Mouse (Mus musculus): ENCODE data around the gene Rfc5. TPM values are rescaled to one million over a fixed set of nuclear protein-coding genes. Genes with fewer than 3 reads are reported as not detected.
"Not testable (repeated sequence)": the region's sequence is repeated elsewhere in the genome, so short reads cannot be mapped to it uniquely, and the experiment has no call there.

Rfc5 gene
- 1 to 10 TPM; 2.1 to 2.5 TPM for total RNA-seq (2021)
- long read RNA-seq, experiment 1, partial matches to known transcripts = 0 of 1 reads
- long read RNA-seq, experiment 1, other reads (novel, unspliced or antisense) = 0 of 1 reads
- long read RNA-seq, experiment 2, partial matches to known transcripts = 1 of 5 reads
- long read RNA-seq, experiment 2, other reads (novel, unspliced or antisense) = 0 of 5 reads

GRCm38 (mm10) chr5:117388877-117389276 is at the start of gene Rfc5:
TSS of gene Rfc5 (minus strand) at chr5:117389047.
- peak; percentile 86 to 94 for DNase-seq
- intact Hi-C loops (cut with DNase I) = loop anchor here (10.0 kb wide), 1 partner anchor 274 kb away; the partner anchor contains the start of gene Suds3

GRCm38 (mm10) chr5:117433501-117433900 is 44.7 kb upstream of the Rfc5 start:
- DNase-seq; intact Hi-C loops (cut with DNase I): not testable (repeated sequence)

GRCm38 (mm10) chr5:117417442-117417841 is 28.6 kb upstream of the Rfc5 start:
- intact Hi-C loops (cut with DNase I) = no loop called here

DNA sequence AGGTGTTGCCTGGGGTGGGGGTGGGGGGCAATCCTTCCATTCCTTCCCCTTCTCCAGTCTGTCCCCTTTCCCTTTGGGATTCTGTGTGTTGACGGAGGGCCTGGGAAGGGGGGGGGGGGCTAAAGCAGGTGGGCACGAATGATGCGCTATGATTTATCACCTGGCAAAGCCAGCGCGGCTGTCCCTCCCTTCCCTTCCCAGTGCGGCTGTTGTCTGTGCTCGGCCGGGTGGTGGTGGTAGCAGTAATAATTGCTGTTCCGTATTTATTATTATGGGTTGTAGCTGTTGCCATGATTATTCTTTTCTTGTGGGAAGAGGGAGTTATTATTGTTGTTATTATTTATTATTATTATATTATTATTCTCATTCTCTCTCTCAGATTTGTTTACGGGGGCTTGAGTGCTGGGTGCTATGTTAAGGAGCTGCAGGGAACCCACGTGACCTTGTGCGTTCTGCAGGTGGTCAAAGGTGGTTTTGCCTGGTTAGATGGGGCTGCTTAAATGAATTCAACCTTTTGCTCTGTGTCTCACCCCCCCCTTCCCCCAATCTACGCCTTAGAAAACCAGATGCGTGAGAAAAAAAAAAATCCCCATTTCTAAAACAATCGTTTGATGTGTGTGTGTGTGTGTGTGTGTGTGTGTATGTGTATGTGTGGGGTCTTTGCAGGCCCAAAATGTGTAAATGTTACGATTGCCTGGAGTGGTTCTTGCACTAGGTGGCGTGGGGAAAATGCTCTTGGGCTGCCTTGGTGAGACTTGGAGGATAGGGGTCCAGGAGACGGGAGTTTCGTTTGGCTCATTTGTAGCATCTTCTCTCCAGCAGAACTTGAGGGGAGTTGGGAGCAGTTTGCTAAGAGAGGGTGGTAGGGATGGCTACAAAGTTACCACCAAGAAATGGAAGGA is 26.4 kb upstream of the Rfc5 start:
- no peak for DNase-seq
- intact Hi-C loops (cut with DNase I) = no loop called here

More at GRCm38 (mm10) chr5:117417442-117417841, 28.6 kb upstream of the Rfc5 start:
- DNase-seq = no peak

GRCm38 (mm10) chr5:117414611-117415010 is 25.8 kb upstream of the Rfc5 start:
- DNase-seq = no peak
- intact Hi-C loops (cut with DNase I) = no loop called here

DNA sequence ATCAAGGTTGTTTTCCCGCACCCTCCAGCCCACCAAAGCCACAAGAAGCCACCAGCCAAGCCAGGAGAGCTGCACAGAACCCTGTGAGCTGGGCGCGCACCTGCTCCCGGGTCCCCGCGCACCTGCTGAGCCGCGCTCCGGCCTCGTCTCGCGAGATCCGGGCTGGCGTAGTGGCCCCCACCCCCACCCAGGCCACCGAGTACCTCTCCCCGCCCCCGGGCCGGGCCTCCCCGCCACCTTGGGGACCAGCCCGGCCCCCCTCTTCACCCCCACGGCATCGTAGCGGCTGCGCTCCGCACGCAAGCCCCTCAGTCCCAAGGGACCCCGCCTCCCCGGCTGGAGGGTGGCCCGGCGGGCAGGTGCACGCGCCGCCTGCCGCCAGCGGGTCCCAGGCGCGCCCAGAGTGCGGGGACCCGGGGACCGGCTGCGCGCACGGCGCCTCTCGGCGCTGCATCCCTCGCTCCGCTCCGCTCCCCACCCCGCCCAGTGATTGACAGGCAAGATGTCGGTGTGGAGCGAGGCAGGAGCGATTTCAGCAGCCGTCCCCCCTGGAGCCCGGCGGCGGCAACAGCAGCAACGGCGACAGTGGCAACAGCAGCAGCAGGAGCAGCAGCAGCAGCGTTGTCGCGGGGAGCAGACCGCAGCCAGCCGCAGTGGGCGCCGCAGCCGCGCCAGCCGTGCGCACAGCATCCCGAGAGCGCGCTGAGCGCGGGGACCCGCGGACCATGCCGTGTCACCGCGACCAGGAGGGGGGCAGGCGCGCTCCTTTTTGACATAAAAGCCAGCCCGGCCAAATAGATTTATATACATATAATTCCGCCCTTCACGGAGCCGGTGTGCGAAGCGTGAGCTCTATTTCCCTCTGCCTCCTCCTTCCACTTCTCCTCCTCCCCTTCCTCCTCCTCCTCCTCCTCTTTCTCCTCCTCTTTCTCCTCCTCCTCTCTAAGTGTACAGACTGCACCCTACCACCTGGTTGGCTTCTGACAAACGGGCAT is 25.0 kb upstream of the Rfc5 start, which contains the start of gene Ksr2:
Ksr2 (plus strand) TSS at position 494 of the 995 bp plus-strand sequence.
- no peak for DNase-seq
- intact Hi-C loops (cut with DNase I) = no loop called here

GRCm38 (mm10) chr5:117409369-117409768 is 20.5 kb upstream of the Rfc5 start:
- intact Hi-C loops (cut with DNase I) = loop anchor here (5.0 kb wide), 1 partner anchor 102 kb away; no protein-coding TSS in a partner anchor
- no peak for DNase-seq

GRCm38 (mm10) chr5:117408216-117408615 is 19.4 kb upstream of the Rfc5 start:
- intact Hi-C loops (cut with DNase I) = loop anchor here (5.0 kb wide), 1 partner anchor 101 kb away; no protein-coding TSS in a partner anchor

DNA sequence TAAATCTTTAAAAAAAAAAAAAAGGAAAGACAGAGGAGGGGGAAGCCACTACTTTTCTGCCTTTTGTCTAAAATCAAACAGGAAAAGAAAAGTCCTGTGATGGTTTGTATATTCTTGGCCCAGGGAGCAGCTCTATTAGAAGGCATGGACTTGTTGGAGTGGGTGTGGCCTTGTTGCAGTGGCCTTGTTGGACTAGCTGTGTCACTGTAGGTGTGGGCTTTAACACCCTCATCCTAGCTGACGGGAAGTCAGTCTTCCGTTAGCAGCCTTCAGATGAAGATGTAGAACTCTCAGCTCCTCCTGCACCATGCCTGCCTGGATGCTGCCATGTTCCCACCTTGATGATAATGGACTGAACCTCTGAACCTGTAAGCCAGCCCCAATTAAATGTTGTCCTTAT is 15.8 kb upstream of the Rfc5 start:
- DNase-seq = not testable (repeated sequence)
- intact Hi-C loops (cut with DNase I) = loop anchor here (5.0 kb wide), 1 partner anchor 97 kb away; no protein-coding TSS in a partner anchor

More at GRCm38 (mm10) chr5:117408216-117408615, 19.4 kb upstream of the Rfc5 start:
- DNase-seq = no peak

DNA sequence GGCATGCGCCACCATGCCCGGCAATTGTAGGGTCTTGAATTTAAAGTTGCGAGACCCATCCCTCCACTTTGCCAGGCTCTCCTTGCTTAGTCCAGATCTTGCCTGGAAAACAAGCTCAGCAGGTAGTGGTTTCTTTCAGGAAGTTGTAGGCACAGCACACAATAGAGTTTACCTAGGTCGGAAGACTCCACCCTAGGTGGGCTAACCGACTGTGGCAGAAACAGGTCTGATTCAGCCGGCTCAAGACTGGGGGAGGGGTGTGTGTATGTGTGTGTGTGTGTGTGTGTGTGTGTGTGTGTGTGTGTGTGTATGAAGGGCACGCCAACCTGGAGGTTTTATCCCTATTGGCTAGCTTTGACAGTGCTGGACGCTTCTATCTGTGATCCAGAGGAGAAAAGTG is 14.8 kb upstream of the Rfc5 start:
- DNase-seq = no peak
- intact Hi-C loops (cut with DNase I) = no loop called here

DNA sequence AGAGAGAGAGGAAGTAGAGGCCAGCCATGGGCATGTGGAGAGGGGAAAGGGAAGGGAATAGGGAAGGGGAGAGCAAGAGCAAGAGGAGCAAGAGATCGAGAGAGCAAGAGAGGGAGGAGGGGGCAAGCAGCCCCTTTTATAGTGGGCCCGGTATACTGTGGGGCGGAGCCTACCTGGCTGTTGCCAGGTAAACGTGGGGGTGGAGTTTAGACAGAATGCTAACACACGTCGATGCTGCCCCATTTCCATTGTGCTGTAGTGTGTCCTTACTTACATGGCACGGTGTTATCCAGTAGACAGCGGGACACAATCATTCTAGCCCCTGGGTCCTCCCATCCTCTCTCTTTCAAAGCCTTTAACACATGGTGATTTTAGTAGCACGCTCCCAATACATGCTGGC is 10.4 kb upstream of the Rfc5 start:
- intact Hi-C loops (cut with DNase I) = no loop called here
- DNase-seq = no peak

DNA sequence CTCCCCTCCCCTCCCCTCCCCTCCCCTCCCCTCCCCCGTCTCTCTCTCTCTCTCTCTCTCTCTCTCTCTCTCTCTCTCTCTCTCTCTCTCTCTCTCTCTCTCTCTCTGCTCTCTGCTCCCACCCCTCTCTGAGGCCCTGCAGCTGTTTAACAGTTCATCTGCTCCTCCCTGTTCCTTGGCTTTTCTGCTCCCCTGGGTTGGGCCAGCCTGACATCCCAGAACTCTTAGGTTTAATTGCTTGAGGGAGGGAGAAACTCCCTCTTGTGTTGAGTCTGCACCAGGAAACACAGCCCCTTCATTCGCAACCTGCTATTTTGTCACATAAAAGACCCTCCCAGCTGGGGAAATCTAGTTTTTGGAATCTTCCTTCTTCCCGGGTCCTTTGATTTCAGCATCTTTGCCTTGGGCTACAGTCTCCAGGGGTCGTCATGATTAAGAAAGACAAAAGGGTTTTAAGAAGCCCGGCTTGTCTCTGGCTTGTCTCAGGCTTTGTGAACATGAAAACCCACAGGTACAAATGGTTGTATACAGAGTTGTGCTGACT is 9.2 kb upstream of the Rfc5 start:
- DNase-seq = no peak
- intact Hi-C loops (cut with DNase I) = no loop called here

- intact Hi-C loops (cut with DNase I) = no loop called here
- DNase-seq = no peak
Observed at GRCm38 (mm10) chr5:117397371-117397770, 8.5 kb upstream of the Rfc5 start.

DNA sequence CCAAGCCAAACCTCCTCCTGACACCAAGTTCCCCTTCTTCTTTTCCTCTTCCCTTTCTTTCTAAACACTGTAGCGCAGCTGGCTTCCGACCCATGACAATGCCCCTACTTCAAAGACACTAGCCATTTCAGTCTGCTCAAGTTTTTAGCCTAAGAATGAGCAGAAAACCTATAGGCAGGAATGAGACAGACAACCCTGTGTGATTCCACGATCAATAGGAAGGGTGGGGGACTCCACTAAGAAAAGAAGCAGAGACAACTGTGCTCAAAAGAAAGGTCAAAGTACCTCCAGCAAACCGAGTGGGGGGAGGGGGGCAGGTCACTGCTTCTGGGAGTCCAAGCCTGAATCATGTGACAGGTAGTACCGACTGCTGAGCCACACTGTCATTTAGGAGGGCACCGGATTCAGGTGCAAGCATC is 7.8 kb upstream of the Rfc5 start:
- no peak for DNase-seq
- intact Hi-C loops (cut with DNase I) = no loop called here

- intact Hi-C loops (cut with DNase I) = no loop called here
- no peak for DNase-seq
Observed at GRCm38 (mm10) chr5:117395834-117396233, 7.0 kb upstream of the Rfc5 start.

- intact Hi-C loops (cut with DNase I) = no loop called here
- DNase-seq = no peak
Observed at GRCm38 (mm10) chr5:117390895-117391294, 2.0 kb upstream of the Rfc5 start.

- intact Hi-C loops (cut with DNase I) = loop anchor here (10.0 kb wide), 1 partner anchor 274 kb away; the partner anchor contains the start of gene Suds3
- DNase-seq = peak in 1 of 2 experiments; percentile 26
Observed at GRCm38 (mm10) chr5:117388296-117388751, 523 bp downstream of the Rfc5 start.

DNA sequence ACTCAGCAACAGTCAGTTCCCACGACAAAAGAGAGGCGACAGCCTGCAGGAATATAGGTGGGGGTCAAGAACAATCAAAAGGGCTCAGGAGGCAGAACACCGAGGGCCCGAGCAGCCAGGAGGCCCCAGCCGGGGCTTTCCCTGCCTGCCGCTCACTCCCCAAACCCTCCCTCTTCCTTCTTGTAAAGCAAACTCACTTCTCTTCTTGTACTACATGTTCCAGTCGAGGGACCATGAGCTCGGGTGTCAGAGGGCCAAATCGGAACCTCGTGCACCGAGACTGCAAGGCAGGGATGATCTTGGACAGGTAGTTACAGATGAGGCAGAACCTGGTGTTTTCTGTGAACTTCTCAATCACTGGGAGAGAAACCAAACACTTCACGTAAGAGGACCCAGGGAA is 5.6 kb downstream of the Rfc5 start:
- intact Hi-C loops (cut with DNase I) = loop anchor here (10.0 kb wide), 1 partner anchor 268 kb away; the partner anchor contains the start of gene Suds3
- DNase-seq = no peak

GRCm38 (mm10) chr5:117381785-117382184 is 7.1 kb downstream of the Rfc5 start:
- intact Hi-C loops (cut with DNase I) = loop anchor here (10.0 kb wide), 1 partner anchor 267 kb away; the partner anchor contains the start of gene Suds3
- no peak for DNase-seq

Data from gastrocnemius, postnatal 36 days (tissue).